Mouse (Mus musculus) Muller cell, postnatal 12 days (primary cell): ENCODE data around the gene Gm15093.
"Not testable (repeated sequence)": the region's sequence is repeated elsewhere in the genome, so short reads cannot be mapped to it uniquely, and the experiment has no call there.

ENCODE experiments used
- DNase-seq: peaks from one replicate; pipeline ENCODE4 v3.0.0-alpha.2; 2015; ENCODE audit errors: inconsistent ontology term

Gene Gm15093

GRCm38 (mm10) chrX:149272077-149272476 lies at the start of gene Gm15093:
Gene Gm15093, plus strand, starts transcription at chrX:149272377.
- DNase-seq, result not testable (repeated sequence)
